Mouse (Mus musculus) MEL (cell line): ENCODE results near the gene Myrf. TPM values are rescaled to one million over a fixed set of nuclear protein-coding genes. Genes with fewer than 3 reads are reported as not detected.

Experiments
- DNase-seq: peaks from one replicate; pipeline ENCODE4 v3.0.0; 2011; ENCODE audit warnings: low read depth, low spot score
- H3K27ac ChIP-seq: 2 replicates; pipeline ENCODE4 v1.5.1; 2012; ENCODE audit warnings: low read depth, mild to moderate bottlenecking, control low read depth, low read length, moderate library complexity; ENCODE audit not compliant: control insufficient read depth
- H3K27me3 ChIP-seq, 2 experiments: fragments of 150-350 bp in 1 of 2; sonication (generic) in 1 of 2; 2 replicates each; pipeline ENCODE4 v1.6.1; 2012; ENCODE audit warnings: low read length in 2 of 2, mild to moderate bottlenecking in 2 of 2, improper control_type of control experiment in 1 of 2, moderate library complexity in 1 of 2; ENCODE audit not compliant: insufficient read depth in 2 of 2, control insufficient read depth in 1 of 2
- H3K36me3 ChIP-seq, 2 experiments: 2 replicates each; pipeline ENCODE4 v1.6.1; 2012 to 2014; ENCODE audit warnings: low read length in 2 of 2, improper control_type of control experiment in 1 of 2, inconsistent platforms in 1 of 2, mild to moderate bottlenecking in 1 of 2; ENCODE audit not compliant: insufficient read depth in 2 of 2, control insufficient read depth in 1 of 2
- H3K4me1 ChIP-seq, 2 experiments: fragments of 150-350 bp in 1 of 2; sonication (generic) in 1 of 2; 2 replicates each; pipeline ENCODE4 v1.6.1; 2012; ENCODE audit warnings: low read length in 2 of 2, improper control_type of control experiment in 1 of 2, mild to moderate bottlenecking in 1 of 2; ENCODE audit not compliant: insufficient read depth in 2 of 2, control insufficient read depth in 1 of 2
- H3K4me3 ChIP-seq, 2 experiments: fragments of 150-350 bp in 1 of 2; sonication (generic) in 1 of 2; 2 replicates each; pipeline ENCODE4 v1.5.1; 2012; ENCODE audit warnings: low read depth in 2 of 2, low read length in 2 of 2, mild to moderate bottlenecking in 2 of 2, moderate library complexity in 2 of 2, control low read depth in 1 of 2, improper control_type of control experiment in 1 of 2; ENCODE audit not compliant: control insufficient read depth in 1 of 2, insufficient read depth in 1 of 2
- H3K79me2 ChIP-seq: 2 replicates; pipeline ENCODE4 v1.6.1; 2012; ENCODE audit warnings: mild to moderate bottlenecking, low read length, moderate library complexity; ENCODE audit not compliant: control insufficient read depth, poor library complexity, insufficient read depth
- H3K9ac ChIP-seq: 2 replicates; pipeline ENCODE4 v1.6.1; 2012; ENCODE audit warnings: low read depth, mild to moderate bottlenecking, control low read depth, low read length, moderate library complexity; ENCODE audit not compliant: control insufficient read depth, poor library complexity, severe bottlenecking
- H3K9me3 ChIP-seq: fragments of 150-350 bp; sonication (generic); replicated peaks from 2 replicates; pipeline ENCODE4 v1.6.1; 2012; ENCODE audit warnings: mild to moderate bottlenecking, low read length, improper control_type of control experiment, moderate library complexity; ENCODE audit not compliant: insufficient read depth
- CHD2 ChIP-seq: IDR thresholded peaks from 2 replicates; pipeline ENCODE4 v1.6.1; 2011; ENCODE audit warnings: low read length, improper control_type of control experiment
- CTCF ChIP-seq, 3 experiments: IDR thresholded peaks in 2 of 3; conservative IDR thresholded peaks in 1 of 3; 2 replicates each; pipeline ENCODE4 v1.5.1; 2011 to 2012; ENCODE audit warnings: low read length in 3 of 3, low read depth in 2 of 3, mild to moderate bottlenecking in 2 of 3, improper control_type of control experiment in 1 of 3, inconsistent platforms in 1 of 3, mixed read lengths in 1 of 3, moderate library complexity in 1 of 3; ENCODE audit not compliant: control insufficient read depth in 1 of 3, insufficient read depth in 1 of 3, poor library complexity in 1 of 3, severe bottlenecking in 1 of 3
- E2F4 ChIP-seq: IDR thresholded peaks from 2 replicates; pipeline ENCODE4 v1.6.1; 2011; ENCODE audit warnings: low read depth, low read length, improper control_type of control experiment, borderline replicate concordance
- ELF1 ChIP-seq: IDR thresholded peaks from 2 replicates; pipeline ENCODE4 v1.6.1; 2014; ENCODE audit warnings: low read depth, mild to moderate bottlenecking, inconsistent platforms, low read length, improper control_type of control experiment, moderate library complexity
- EP300 ChIP-seq, 2 experiments: IDR thresholded peaks; 2 replicates each; pipeline ENCODE4 v1.6.1; 2011; ENCODE audit warnings: improper control_type of control experiment in 2 of 2, low read length in 2 of 2, low read depth in 1 of 2, mild to moderate bottlenecking in 1 of 2
- GABPA ChIP-seq: IDR thresholded peaks from 2 replicates; pipeline ENCODE4 v1.6.1; 2012; ENCODE audit warnings: low read depth, mild to moderate bottlenecking, inconsistent platforms, low read length, improper control_type of control experiment, moderate library complexity
- KAT2A ChIP-seq: conservative IDR thresholded peaks from 2 replicates; pipeline ENCODE4 v1.6.1; 2012; ENCODE audit warnings: low read depth, low read length, improper control_type of control experiment, inconsistent platforms
- MAFK ChIP-seq: IDR thresholded peaks from 2 replicates; pipeline ENCODE4 v1.6.1; 2011; ENCODE audit warnings: low read depth, mild to moderate bottlenecking, low read length, improper control_type of control experiment, borderline replicate concordance
- MAZ ChIP-seq: IDR thresholded peaks from 2 replicates; pipeline ENCODE4 v1.6.1; 2012; ENCODE audit warnings: low read depth, mild to moderate bottlenecking, inconsistent platforms, low read length, improper control_type of control experiment
- MEF2A ChIP-seq: IDR thresholded peaks from 2 replicates; pipeline ENCODE4 v1.6.1; 2014; ENCODE audit warnings: low read depth, mild to moderate bottlenecking, inconsistent platforms, low read length, improper control_type of control experiment; ENCODE audit not compliant: poor library complexity, insufficient replicate concordance, severe bottlenecking; ENCODE audit errors: extremely low read depth
- NRF1 ChIP-seq: IDR thresholded peaks from 2 replicates; pipeline ENCODE4 v1.6.1; 2014; ENCODE audit warnings: low read depth, mild to moderate bottlenecking, inconsistent platforms, low read length, improper control_type of control experiment, moderate library complexity; ENCODE audit not compliant: poor library complexity, insufficient read depth, severe bottlenecking
- POLR2AphosphoS2 ChIP-seq: IDR thresholded peaks from 2 replicates; pipeline ENCODE4 v1.6.1; 2011; ENCODE audit warnings: low read length, improper control_type of control experiment
- SMC3 ChIP-seq: IDR thresholded peaks from 2 replicates; pipeline ENCODE4 v1.6.1; 2011; ENCODE audit warnings: low read depth, low read length, improper control_type of control experiment
- UBTF ChIP-seq: IDR thresholded peaks from 2 replicates; pipeline ENCODE4 v1.6.1; 2012; ENCODE audit warnings: low read depth, mild to moderate bottlenecking, inconsistent platforms, low read length, improper control_type of control experiment, moderate library complexity, borderline replicate concordance; ENCODE audit not compliant: insufficient read depth
- USF2 ChIP-seq, 2 experiments: IDR thresholded peaks; 2 replicates each; pipeline ENCODE4 v1.6.1; 2011 to 2012; ENCODE audit warnings: improper control_type of control experiment in 2 of 2, low read length in 2 of 2, borderline replicate concordance in 1 of 2, inconsistent platforms in 1 of 2, low read depth in 1 of 2, mild to moderate bottlenecking in 1 of 2; ENCODE audit not compliant: insufficient read depth in 1 of 2
- ZC3H11A ChIP-seq: IDR thresholded peaks from 2 replicates; pipeline ENCODE4 v1.6.1; 2012; ENCODE audit warnings: low read depth, mild to moderate bottlenecking, inconsistent platforms, low read length, improper control_type of control experiment
- ZKSCAN1 ChIP-seq: IDR thresholded peaks from 2 replicates; pipeline ENCODE4 v1.6.1; 2012; ENCODE audit warnings: low read depth, mild to moderate bottlenecking, inconsistent platforms, low read length, improper control_type of control experiment, moderate library complexity
- ZMIZ1 ChIP-seq: IDR thresholded peaks from 2 replicates; pipeline ENCODE4 v1.6.1; 2012; ENCODE audit warnings: low read depth, mild to moderate bottlenecking, inconsistent platforms, low read length, improper control_type of control experiment, moderate library complexity
- polyA plus RNA-seq, 2 experiments: library from polyadenylated mRNA; stranded (reverse) in 1 of 2; unstranded in 1 of 2; fragments of >175 nt in 1 of 2; fragments of >200 nt in 1 of 2; gene quantifications; 2 replicates each; pipeline versions ENCODE4 v1.2.1 to v1.2.4; 2012; ENCODE audit warnings: low replicate concordance in 2 of 2, low read depth in 1 of 2; ENCODE audit not compliant: insufficient read length in 2 of 2, insufficient read depth in 1 of 2, missing spikeins in 1 of 2
- total RNA-seq: library from RNA; depleted of rRNA; stranded (reverse); fragments of 300-350 nt; gene quantifications from 2 replicates; pipeline ENCODE4 v1.2.3, GENCODE M21; 2012

The Myrf gene
- total and polyA plus RNA-seq, 3 experiments = 0.23 to 2.7 TPM; not detected in 1

DNA sequence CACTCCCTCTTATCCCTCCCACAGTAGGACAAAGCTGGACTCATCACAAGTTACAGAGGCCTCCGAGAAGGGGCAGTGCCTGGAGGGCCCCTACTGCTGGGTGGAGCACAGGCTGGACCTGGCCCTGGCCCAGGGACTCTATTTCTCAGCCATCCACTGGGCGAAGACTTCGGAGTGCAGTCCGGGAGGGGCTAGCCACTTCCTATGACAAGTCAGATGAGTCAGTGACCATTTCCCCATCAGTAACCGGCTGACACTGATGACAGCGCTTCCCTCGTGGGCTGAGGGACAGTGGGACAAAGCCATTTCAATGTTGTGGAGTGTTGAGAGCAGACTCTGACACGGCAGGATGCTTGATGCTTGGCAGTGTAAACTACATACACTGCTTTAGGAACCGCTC lies 39.1 kb upstream of the Myrf start:
- Histone ChIP-seq H3K9me3 (no peaks in the 10 kb centered on the region), H3K4me3 (no peak overlapping the region), H3K79me2 (no peaks in the 10 kb centered on the region), H3K9ac (no peak overlapping the region), H3K27me3 (peaks cover 0 to 3% of the 10 kb centered on the region in 2 experiments; a peak in 3 of 4 replicates), H3K36me3 (no peaks in the 10 kb centered on the region), H3K27ac (no peak overlapping the region), H3K4me1 (no peaks in the 10 kb centered on the region)
- no peak for DNase-seq
- TF ChIP-seq ZC3H11A = no peak
- no peak for TF ChIP-seq MEF2A
- TF ChIP-seq NRF1 = no peak
- TF ChIP-seq SMC3 = no peak
- TF ChIP-seq EP300 (IDR thresholded peaks at IDR 0.05; ENCODE audit: low read depth in 1 of 2, low read length in 2 of 2) = no peak

DNA sequence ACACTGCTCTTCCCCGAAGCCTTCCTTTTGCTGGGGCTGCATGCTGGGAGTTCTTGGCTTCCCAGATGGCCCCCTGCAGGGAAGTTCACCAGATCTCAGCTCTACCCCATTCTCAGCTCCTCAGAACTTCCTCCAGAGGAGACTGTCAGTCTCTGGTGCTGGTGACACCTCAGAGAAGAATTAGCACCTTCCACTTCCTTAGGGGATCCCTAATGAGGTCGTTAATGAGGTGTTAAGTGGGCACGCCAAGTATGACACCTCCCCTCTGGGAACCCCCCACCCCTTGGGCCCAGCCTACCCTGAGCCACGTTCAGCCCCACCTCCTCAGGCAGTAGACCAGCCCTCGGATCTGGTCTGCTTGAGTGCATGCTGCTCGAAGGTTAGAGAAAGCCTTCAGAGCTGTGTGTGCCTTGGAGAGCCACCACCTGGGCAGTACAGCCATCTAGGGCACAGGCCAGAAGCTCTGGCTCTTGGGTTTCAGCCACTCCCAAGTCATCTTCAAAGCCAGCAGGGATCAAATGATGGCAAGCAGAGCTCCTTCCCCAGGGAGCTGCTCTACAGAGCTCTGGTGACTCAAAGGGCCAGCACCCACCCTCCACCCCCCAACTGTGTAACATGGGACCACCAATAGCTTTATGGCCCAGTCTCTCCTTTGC lies 38.2 kb upstream of the Myrf start:
- H3K4me3 ChIP-seq = no peak overlapping the region
- H3K9me3 ChIP-seq = no peaks in the 10 kb centered on the region
- H3K27me3 ChIP-seq = peaks cover 0 to 3% of the 10 kb centered on the region in 2 experiments; a peak in 3 of 4 replicates
- no peak for DNase-seq
- H3K36me3 ChIP-seq = no peaks in the 10 kb centered on the region
- TF ChIP-seq MAZ (no peak), POLR2AphosphoS2 (no peak), CTCF (IDR thresholded peaks at IDR 0.05 in 2 of 3, conservative IDR thresholded peaks at IDR 0.05 in 1 of 3; ENCODE audit: control insufficient read depth in 1 of 3, insufficient read depth in 1 of 3, low read depth in 2 of 3, low read length in 3 of 3, poor library complexity in 1 of 3, severe bottlenecking in 1 of 3) (no peak), UBTF (no peak), USF2 (IDR thresholded peaks at IDR 0.05; ENCODE audit: borderline replicate concordance in 1 of 2, insufficient read depth in 1 of 2, low read depth in 1 of 2, low read length in 2 of 2) (no peak), CHD2 (no peak), MAFK (no peak), ELF1 (no peak), SMC3 (no peak), E2F4 (no peak), ZMIZ1 (no peak), ZKSCAN1 (no peak), KAT2A (no peak), ZC3H11A (no peak), GABPA (no peak)
- no peak overlapping the region for H3K9ac ChIP-seq
- no peaks in the 10 kb centered on the region for H3K79me2 ChIP-seq
- no peaks in the 10 kb centered on the region for H3K4me1 ChIP-seq
- no peak overlapping the region for H3K27ac ChIP-seq
